Mouse (Mus musculus) T-helper 2 cell (primary cell): ENCODE data around the gene Clec16a.

ENCODE experiments used
- in situ Hi-C: fragments of 300-600 bp; cut with MboI, MseI; formaldehyde crosslinking; loops from one replicate; pipeline ENCODE4 v1.15.1; 2025; ENCODE audit warnings: high pct_unique_total_duplicates

Clec16a gene

DNA sequence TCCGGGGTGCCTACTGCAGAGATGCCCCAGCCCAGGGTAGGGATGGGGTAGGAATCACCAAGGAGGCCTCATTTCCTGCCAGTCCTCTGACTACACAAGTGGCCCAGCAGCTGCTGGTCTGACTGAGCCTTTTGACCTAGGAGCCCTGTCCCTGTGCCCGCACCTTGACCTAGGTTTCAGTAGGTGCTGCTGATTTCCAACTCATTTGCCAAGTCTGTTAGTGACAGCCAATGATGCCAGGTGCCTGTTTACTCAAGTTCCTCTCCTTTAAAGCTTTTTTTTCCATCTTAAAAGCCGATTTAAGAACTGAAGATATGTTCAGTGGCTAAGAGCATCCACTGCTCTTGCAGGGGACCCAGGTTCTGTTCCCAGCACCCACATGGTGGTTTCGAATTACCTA is 11.4 kb upstream of the Clec16a start:
- in situ Hi-C loops: no loop called here

DNA sequence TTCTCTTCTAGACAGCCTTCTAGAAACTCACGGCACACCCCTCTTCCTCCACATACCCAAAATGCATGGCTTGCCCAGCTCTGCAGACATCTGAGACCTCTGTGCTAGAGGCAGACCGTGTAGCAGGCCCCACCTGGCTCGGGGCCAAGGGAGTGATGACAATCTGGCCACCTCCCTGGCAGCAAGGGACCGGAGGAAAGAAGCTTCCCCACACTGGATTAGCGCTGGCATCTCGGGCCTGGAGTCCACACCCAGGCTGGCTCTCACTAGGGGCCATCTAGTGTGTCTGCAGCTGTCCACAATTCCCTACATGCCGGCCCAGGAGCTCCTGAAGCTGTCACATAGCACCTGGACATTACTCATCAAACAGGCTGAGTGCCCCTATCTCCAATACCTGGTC is 10.6 kb upstream of the Clec16a start:
- in situ Hi-C loops: no loop called here

DNA sequence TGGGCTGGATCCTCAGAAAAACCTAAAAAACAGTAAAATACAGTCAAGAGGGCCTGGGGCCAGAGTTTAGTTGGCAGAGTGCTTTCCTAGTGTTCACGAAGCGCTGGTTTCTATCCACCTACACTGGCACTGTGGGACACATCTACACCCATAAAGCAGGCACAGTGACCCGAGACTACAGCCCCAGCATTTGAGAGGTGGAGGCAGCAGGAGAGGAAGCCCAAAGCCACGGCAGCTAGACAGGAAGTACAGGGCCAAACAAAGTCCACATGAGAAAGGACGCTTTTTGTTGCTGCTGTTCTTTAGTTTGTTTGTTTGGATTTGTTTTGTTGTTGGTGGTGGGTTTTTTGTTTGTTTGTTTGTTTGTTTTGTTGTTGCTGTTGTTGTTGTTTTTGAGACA is 8.8 kb upstream of the Clec16a start:
- in situ Hi-C loops: no loop called here

DNA sequence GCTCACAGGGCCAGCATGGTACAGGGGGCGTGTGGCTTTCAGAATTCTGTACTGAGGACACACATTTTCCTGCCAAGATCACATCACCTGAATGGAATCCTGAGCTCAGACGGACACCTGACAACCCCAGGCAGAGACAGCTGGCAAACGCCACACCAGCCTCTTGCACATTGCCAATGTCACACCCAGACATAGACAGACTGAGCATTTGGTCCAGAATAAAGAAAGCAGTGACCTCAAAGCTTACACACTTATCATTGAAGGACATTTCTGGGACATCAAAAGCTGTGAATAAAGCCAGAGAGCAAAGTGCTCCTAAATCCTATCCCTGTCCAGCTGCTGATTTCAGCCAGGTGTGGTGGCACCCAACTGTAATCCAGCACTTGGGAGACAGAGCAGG is 8.2 kb upstream of the Clec16a start:
- in situ Hi-C loops: no loop called here

DNA sequence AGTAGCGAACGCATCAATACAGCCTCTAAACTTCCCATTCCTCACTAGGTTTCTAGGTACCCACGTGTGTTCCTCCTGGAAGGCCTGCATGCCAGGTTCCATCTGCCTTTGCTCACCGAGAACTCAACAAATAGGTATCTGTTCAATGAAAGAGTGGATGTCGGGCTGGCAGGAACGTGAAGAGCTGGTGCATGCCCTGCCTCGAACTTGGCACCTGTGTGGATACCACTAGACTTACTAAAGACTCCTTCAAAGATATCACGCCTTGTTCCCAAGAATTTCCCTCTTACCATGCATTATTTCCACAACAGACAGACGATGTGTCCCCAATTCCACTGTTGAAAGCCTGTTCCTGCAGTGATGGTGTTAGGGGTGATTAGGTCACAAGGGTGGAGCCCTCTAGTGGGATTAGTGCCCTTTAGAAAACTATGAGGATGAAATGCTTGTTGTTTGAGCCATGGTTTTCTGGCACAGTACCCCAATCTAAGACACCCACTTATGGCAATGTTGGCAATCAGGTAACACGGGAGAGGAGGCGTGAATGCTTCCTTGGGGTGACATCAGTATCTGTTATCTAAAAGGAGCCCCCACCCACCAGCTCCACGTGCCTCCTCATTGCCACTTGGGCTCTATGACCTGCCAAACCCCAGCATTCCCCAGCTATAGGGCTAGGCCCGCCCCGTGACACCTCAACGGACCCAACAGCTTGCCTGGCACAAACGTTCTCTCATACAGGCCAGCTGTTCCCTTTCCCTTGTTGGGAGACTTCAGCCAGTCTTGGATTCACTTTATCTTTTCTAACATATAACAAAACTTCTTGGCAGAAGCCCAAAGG is 4.2 kb upstream of the Clec16a start:
- in situ Hi-C loops: no loop called here

DNA sequence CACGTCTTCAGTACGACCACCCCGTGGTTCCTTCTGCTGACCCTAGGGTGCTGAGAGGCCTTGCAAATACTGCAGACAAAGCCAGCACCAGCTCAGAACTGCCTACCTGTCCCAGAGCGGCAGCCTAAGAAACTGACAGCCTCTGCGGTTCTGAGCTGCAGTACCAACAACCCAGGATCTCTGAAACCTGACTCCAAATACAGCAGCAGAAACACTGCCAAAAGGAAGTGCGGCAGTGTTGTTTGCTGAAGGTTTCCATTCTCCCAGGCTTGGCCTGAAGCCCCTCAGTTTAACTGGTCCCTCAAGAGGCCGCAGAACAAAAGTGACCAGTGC is 3.6 kb upstream of the Clec16a start:
- in situ Hi-C loops: no loop called here

DNA sequence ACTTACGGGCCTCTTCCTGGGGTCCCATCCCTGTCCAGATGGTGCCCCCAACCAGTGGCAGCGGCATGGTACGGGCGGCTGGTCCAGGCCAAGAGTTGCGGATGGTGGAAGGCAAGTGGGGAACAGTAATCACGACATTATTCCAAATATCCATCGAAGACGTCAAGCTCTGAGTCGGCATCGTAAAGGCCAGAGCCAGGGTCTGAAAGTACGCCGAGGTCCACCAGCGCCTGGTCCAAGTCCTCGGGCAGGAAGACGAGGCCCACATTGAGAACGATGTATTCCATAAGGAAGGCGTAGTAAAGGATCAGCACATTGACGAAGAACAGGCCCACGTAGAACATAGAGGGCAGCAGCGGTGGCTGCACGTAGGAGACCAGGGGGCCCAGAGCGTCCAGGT is 2.9 kb upstream of the Clec16a start:
- in situ Hi-C loops: no loop called here

DNA sequence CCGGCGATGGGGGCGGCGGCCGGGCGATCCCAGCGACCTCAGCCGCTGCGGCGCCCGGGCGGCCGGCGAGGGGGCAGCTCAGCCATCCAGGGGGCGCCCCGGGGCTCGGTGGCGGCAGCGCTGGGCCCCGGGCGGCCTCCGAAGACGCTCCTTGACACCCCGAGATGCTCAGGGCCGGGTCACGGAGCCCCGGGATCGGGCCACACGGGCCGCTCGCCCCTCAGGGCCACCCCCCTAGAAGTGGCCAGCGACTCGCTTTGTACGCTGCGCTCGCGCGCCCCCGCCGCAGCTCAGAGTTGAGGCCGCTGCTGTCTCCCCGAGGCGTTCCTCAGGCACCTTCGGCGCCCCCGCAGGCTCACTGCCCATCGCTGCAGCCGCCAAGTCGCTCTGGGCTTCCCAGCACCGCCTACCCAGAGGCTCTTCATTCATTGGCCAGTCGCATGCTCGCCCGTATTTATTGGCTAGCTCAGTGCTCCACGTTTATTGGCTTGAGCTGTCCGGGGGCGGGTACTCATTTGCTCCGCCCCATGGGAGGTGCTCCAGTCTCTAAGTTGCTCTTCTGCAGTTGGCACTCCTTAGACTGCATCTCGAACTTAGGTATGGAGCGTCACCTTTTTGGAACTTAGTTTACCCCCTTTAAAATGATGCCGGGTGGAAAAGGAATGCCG is 2.3 kb upstream of the Clec16a start, which contains the start of gene Dexi:
Gene Dexi, minus strand, starts transcription at position 357 of the 668 bp plus-strand sequence.
- in situ Hi-C loops: no loop called here

DNA sequence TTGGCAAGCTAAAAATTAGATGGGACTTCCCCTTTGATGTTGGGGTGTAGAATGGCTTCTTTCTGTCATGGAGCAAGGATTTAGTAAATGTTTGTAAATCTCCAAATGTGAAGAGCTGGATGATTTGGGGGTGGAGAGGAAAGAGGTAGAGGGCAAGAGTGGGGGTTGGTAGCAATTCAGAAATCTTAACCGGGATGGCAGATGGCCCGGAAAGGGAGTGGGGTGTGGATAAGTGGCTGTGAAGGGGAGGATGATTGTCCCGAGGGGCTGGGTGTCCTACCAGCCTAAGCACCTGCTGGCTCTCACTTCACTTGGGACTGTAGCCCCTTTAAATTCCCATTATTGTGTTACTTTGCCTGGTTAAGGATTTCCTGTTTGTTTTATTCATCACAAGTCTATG is 1.7 kb downstream of the Clec16a start:
- in situ Hi-C loops: no loop called here

DNA sequence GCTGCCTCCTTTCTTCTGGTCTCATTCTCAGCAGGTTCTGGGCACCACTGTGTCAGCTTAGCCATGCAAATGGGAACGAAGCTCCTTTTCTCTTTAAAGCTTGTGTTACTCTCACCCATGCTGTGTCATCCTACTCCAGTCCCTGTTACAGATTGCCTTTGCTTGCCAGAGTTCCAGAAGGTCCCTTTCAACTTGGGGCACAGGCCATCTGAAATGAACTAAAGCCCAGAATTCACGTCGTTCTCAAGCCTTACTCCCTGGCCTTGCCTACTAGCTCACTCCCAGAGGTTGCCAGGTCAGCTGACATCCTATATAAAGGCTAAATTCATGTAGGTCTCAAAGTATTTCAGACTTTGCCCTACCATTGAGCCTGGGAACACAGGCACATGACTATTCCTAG is 3.8 kb downstream of the Clec16a start:
- in situ Hi-C loops: no loop called here

DNA sequence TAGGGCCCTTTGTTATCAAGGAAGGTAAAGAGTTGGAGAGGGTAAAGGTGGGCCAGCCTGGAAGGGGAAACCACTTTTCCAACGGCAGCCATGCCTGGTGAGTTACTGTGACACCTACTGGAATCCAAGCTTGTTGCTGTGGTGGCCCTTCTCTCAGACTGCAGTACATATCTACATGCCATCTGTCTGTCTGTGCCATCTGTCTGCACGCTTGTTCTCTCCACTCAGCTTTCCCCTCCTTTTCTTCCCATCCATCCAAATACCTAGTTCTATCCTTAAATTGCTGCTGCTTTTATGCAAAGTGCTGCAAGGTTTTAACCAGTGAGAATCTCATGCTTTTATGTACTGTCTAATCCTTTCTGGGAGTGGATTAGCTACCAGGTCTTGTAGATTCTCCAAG is 4.5 kb downstream of the Clec16a start:
- in situ Hi-C loops: no loop called here

DNA sequence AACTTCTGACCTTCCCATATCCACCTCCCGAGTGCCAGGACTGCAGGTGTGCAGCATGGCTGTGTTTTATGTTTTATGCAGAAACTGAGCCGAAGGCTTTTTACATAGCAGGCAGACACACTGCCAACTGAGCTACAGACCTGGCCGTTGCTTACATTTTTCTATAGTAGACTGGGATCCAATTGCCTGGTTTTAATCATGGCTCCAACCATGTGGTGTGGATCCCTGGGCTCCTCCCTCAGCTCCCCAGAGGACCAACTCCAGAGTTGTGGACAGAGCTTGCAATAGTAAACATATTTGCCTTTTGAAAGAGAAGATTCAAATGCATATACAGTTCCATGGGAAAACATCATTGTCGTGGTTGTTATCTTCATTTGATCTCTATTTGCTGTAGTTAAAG is 6.5 kb downstream of the Clec16a start:
- in situ Hi-C loops: loop anchor here (25.0 kb wide), 1 partner anchor 486 kb away; no protein-coding TSS in a partner anchor

DNA sequence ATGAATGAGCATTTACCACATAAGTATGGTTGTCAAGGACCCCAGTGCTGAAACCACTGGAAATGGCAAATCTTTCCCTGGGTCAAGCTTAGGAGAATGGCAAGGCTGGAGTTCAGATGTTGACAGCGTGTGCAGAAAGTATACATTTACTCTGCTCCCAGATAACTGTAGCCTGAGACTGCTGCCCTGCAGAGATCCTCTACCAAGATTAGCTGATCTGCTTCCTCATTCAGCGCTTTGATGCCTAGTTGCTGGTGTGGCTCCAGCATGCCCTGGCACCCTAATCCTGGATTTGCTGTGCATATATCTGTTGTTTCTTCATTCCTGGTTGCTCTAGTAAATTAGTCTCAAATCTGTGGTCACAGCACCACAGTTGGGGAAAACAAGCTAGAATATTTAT is 8.7 kb downstream of the Clec16a start:
- in situ Hi-C loops: loop anchor here (25.0 kb wide), 1 partner anchor 483 kb away; no protein-coding TSS in a partner anchor

DNA sequence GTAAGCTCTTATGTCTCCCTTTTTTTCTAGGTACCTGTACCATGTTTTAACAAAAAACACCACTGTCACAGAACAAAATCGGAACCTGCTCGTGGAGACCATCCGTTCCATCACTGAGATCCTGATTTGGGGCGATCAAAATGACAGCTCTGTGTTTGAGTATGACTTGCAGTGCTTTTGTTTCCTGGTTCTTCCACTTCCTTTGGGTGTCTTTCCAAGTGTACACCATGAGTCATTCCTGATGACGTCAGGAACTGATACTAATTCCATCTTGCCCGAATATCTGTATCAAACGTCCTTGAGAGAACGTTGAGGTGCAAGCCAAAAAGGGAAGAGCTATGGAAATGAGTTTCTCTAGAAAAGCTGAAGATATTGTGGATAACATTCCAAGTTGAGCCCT is 14.9 kb downstream of the Clec16a start:
- in situ Hi-C loops: loop anchor here (25.0 kb wide), 1 partner anchor 477 kb away; no protein-coding TSS in a partner anchor

DNA sequence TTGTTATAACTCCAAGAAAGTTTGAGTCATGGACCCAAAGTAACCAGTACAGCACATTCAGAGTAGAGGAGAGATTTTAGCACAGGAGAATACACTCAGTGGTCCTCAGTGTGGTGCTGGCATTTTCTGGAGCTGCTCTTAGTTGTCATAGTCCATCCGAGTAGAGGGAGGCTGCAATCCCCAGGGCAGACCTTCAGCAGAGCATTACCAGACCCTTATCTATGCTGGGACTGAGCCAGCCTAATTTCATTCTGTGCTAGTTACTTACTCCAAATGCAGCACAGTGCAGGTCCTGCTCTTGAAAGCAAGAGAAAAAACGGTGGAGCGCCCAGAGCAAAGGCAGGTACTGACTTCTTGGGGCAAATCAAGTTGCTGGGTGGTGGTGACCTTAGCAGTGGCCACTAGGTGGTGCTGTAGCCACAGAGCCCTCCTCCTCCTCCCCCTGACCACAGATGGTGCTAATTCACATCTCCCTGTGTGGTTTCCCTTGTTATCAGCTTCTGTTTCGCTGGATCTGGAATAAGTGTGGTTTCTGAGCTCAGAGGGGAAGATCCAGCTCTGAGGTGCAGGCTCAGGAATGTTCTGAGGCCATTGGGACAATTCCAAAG is 20.2 kb downstream of the Clec16a start:
- in situ Hi-C loops: loop anchor here (25.0 kb wide), 1 partner anchor 472 kb away; no protein-coding TSS in a partner anchor

DNA sequence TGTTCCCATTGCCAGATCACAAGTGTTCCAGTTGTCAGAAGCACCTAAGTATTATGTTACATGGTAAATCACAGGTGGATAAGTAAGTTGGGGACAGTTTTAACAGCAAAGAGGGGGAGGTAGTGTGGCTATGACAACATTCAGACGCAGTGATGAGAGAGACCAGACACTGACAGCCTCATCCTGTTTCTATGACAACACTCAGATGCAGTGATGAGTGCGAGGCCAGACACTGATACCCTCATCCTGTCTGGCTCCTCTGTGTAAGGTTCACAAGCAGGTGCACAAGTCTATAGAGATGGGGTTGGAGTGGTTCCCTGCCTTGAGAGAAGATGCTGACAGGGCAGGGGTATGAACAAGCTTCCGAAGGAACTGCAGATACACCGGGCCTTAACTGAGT is 22.0 kb downstream of the Clec16a start:
- in situ Hi-C loops: loop anchor here (25.0 kb wide), 1 partner anchor 470 kb away; no protein-coding TSS in a partner anchor

DNA sequence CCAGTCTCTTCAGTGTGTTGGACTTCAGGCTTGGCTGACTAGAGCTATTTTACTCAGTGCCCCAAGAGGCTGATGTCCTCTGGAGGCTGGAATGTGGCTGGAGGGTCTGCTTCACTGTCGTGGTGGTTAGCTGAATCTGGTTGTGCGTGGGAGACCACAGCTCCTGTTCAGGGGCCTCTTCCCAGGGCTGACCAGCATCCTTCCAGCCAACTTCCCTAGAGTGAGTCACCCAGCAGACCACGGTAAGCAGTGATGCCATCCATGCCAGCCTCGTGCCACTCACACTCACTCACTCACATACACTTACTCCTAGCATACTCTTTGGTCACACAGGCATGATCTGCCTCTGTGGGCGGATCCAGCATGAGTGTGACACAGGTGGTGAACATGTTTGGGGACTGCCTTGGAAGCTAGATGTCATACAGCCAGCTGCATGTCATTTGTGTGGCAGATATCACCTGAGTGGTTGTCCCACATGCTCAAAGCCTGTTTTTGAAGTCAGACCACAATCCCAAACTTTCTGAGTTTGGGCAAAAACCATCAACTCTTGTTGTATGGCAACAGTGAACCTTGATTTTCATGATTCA is 24.8 kb downstream of the Clec16a start:
- in situ Hi-C loops: loop anchor here (10.0 to 25.0 kb wide), 2 partner anchors 205 to 467 kb away; no protein-coding TSS in a partner anchor

DNA sequence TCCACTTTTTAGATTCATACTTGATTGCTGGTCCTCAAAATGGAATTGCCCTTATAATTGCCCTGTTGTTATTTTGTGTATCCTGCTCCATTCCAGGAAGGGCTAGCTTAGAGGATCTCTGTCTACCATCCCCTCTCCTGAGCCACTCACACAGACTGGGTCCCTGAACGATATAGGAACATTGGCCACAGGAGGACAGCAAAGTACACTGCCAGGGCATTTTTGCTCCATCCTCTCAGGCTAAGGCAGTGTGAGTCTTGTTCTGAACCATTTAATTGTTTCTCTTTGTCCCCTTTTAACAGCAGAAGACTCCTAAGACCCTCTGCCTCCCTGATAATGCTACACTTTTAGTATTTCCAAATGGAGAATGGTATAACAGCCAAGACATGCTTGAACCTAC is 25.6 kb downstream of the Clec16a start:
- in situ Hi-C loops: loop anchor here (10.0 to 25.0 kb wide), 2 partner anchors 204 to 467 kb away; no protein-coding TSS in a partner anchor

DNA sequence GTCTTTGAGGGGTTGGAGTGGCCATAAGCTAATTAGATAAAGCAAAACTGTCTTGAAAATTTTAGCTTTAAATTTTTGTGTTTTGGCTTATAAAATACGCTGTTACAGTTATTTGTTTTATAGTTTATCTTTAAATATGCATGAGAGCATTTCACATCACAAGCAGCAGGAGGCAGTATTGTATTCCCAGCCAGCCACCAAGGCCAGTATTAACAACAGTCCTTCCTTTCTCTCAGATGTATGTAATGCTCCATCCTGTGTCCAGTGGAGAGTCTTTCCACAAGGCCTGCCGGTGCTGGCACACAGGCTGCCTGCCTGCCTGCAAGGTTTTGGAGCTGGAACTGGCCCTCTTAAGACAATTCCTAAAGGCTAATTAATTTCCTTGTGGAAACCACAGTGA is 26.7 kb downstream of the Clec16a start:
- in situ Hi-C loops: loop anchor here (10.0 to 25.0 kb wide), 2 partner anchors 203 to 465 kb away; no protein-coding TSS in a partner anchor

DNA sequence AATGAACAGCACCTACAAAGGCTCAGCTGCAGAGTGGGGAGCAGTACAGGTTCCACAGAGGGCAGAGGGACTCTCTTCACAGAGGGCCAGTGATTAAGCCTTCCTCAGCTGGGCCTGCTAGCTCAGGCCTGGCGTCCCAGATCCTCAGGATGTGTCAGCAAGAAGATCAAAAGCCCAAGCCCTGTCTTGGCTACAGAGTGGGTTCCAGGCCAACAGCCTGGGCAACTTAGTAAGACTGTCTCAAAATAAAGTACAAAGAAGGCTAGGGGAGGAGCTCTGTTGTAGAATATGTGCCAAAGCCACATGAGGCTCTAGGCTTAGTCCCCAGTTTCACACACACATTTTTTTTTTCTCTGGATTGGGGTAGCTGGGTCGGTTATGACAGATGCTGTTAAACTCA is 29.8 kb downstream of the Clec16a start:
- in situ Hi-C loops: loop anchor here (5.0 to 25.0 kb wide), 3 partner anchors 52 to 462 kb away; no protein-coding TSS in a partner anchor

DNA sequence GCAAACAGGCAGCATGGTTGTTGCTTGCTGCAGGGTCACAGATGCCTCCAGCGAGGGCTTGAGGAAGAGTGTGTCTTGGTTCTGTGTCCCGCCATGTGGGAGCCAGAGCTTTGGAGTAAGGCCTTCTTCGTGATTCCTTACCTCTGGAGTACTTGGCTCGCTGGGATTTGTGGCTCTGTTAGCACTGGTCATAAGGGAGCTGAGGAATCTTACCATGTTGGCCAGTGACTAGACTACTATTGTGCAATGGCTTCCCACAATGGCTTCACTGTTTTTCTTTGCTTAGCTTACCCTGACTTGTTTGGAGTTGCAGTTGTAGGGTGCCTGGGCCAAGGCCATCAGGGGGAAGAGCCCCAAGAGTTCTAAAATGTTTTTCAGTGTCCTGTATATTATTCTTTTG is 30.8 kb downstream of the Clec16a start:
- in situ Hi-C loops: loop anchor here (5.0 to 10.0 kb wide), 2 partner anchors 51 to 199 kb away; no protein-coding TSS in a partner anchor

DNA sequence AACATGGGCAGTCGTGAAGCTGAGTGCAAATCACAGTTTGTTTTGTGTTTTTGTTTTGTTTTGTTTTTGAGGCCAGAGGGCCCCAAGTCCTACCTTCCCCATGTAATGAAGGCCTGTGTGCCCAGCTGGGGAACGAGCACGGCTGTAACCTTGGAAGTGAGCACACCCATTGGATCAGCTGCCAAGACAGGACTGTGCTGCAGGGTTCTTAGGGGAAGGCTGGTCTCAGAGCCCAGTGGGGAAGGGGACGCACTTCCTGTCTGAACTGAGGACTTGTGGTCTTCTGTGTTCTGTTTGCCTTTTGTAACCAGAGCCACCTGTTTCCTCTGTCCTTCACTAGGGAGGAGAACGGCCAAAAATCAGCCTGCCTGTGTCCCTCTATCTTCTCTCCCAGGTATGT is 32.4 kb downstream of the Clec16a start:
- in situ Hi-C loops: loop anchor here (5.0 to 10.0 kb wide), 2 partner anchors 50 to 197 kb away; no protein-coding TSS in a partner anchor
